Mouse (Mus musculus) stomach, postnatal 0 days (tissue): ENCODE measurements around the gene Tmem132e. TPM values are rescaled to one million over a fixed set of nuclear protein-coding genes. Genes with fewer than 3 reads are reported as not detected.

ENCODE experiments used
- ATAC-seq: fragments of 200-750 bp; cut with Nextera tagmentation; 2 replicates; pipeline ENCODE4 v1.8.0; 2017; ENCODE audit not compliant: low FRiP score, low TSS enrichment
- DNase-seq: peaks from one replicate; pipeline ENCODE4 v3.0.0-alpha.2; 2016; ENCODE audit warnings: low spot score
- H3K27ac ChIP-seq: fragments of 300-500 bp; sonication (generic); replicated peaks from 2 replicates; pipeline ENCODE4 v1.5.1; 2014; ENCODE audit warnings: mild to moderate bottlenecking, control low read depth
- H3K27me3 ChIP-seq: fragments of 300-500 bp; sonication (generic); 2 replicates; pipeline ENCODE4 v1.6.1; 2014; ENCODE audit warnings: low read length; ENCODE audit not compliant: control insufficient read depth, insufficient read depth
- H3K36me3 ChIP-seq: fragments of 300-500 bp; sonication (generic); 2 replicates; pipeline ENCODE4 v1.6.1; 2014; ENCODE audit warnings: low read length, mixed read lengths; ENCODE audit not compliant: control insufficient read depth, insufficient read depth
- H3K4me1 ChIP-seq: fragments of 300-500 bp; sonication (generic); replicated peaks from 2 replicates; pipeline ENCODE4 v1.6.1; 2014; ENCODE audit warnings: antibody characterized with exemption; ENCODE audit not compliant: control insufficient read depth, insufficient read depth
- H3K4me2 ChIP-seq: fragments of 300-500 bp; sonication (generic); replicated peaks from 2 replicates; pipeline ENCODE4 v1.6.1; 2014; ENCODE audit warnings: low read depth, mild to moderate bottlenecking, control low read depth, moderate library complexity
- H3K4me3 ChIP-seq: fragments of 300-500 bp; sonication (generic); 2 replicates; pipeline ENCODE4 v1.5.1; 2014; ENCODE audit warnings: low read depth, low read length, control low read depth
- H3K9ac ChIP-seq: fragments of 300-500 bp; sonication (generic); 2 replicates; pipeline ENCODE4 v1.6.1; 2014; ENCODE audit warnings: mild to moderate bottlenecking, low read length, control low read depth, mixed read lengths
- H3K9me3 ChIP-seq: fragments of 300-500 bp; sonication (generic); 2 replicates; pipeline ENCODE4 v1.6.1; 2016; ENCODE audit warnings: low read length; ENCODE audit not compliant: control insufficient read depth
- CTCF ChIP-seq: IDR thresholded peaks from 2 replicates; pipeline ENCODE4 v1.5.1; 2016; ENCODE audit warnings: antibody characterized with exemption, low read depth, mild to moderate bottlenecking, moderate library complexity
- EP300 ChIP-seq: optimal IDR thresholded peaks from 2 replicates; pipeline ENCODE3; 2016; ENCODE audit warnings: antibody characterized with exemption
- WGBS: fragments of 180-500 bp; shearing (Covaris S2); extraction: QIAGEN DNeasy Blood & Tissue Kit; methylation state at CpG from one replicate; pipeline ENCODE4 v1.1.7; 2014; 5-methylcytosine and 5-hydroxymethylcytosine counted together
- polyA plus RNA-seq: library from polyadenylated mRNA; unstranded; fragments of >200 nt; fragmentation: Nextera tagmentation; extraction: Ambion mirVana; gene quantifications from 2 replicates; pipeline ENCODE4 v1.2.1, GENCODE M21; 2015

The Tmem132e gene
- 0.17 and 0.21 TPM in 2 replicates for polyA plus RNA-seq

GRCm38 (mm10) chr11:82388371-82389313 is at the start of gene Tmem132e:
Gene Tmem132e, plus strand, starts transcription at chr11:82388900.
- 1% methylated on average over 72 of the region's 88 CpGs for WGBS
- Histone ChIP-seq H3K4me2 (peak within 1 kb of the TSS; percentile 67), H3K4me1 (0 out of 2 replicates have a peak, but pooled peaks cover 4% of the 10 kb centered on the region), H3K9ac (peak within 1 kb of the TSS; percentile 23), H3K4me3 (peak within 1 kb of the TSS; percentile 48), H3K9me3 (no peaks in the 10 kb centered on the region), H3K27ac (no peak within 1 kb of the TSS), H3K36me3 (no peaks in the 10 kb centered on the region), H3K27me3 (peaks cover 13% of the 10 kb centered on the region)
- TF ChIP-seq EP300: no peak
- TF ChIP-seq CTCF: peak; percentile 33; the same call in 1 of the 2 replicates
- ATAC-seq: no peak
- DNase-seq: peak; percentile 16

GRCm38 (mm10) chr11:82339921-82340401 is 48.7 kb upstream of the Tmem132e start:
- no peaks in the 10 kb centered on the region for H3K9me3 ChIP-seq
- no peak overlapping the region for H3K4me2 ChIP-seq
- ATAC-seq (no peak; the same call in 1 of the 2 replicates), DNase-seq (no peak)
- H3K4me3 ChIP-seq: no peak overlapping the region
- no peak overlapping the region for H3K9ac ChIP-seq
- no peaks in the 10 kb centered on the region for H3K4me1 ChIP-seq
- TF ChIP-seq EP300 (no peak), CTCF (no peak)
- no peaks in the 10 kb centered on the region for H3K27me3 ChIP-seq
- WGBS: 28% methylated on average over 7 of the region's 7 CpGs
- no peaks in the 10 kb centered on the region for H3K36me3 ChIP-seq
- no peak overlapping the region for H3K27ac ChIP-seq

DNA sequence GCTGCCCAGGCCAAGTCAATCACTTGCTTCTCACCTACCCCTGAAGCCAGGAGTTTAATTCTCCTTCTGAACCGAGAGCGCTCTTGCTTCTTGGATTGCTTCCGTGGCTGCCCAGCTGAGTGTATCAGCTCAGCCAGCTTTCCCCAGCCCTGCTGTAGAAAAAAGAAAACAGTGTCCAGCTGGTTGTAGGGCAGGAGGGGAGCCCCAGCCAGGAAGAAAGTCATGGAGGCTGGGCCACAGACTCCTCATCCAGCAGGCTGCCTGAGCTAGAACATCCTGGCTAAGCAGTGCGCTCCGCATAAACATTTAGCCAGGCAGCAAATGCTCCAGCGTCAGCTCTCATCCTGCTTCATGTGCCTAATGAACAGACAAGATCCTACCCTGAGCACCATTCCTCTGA is 48.3 kb upstream of the Tmem132e start:
- no peak for DNase-seq
- H3K4me1 ChIP-seq: no peaks in the 10 kb centered on the region
- no peak for ATAC-seq
- H3K9ac ChIP-seq: no peak overlapping the region
- 31% methylated on average over 6 of the region's 6 CpGs for WGBS
- no peaks in the 10 kb centered on the region for H3K27me3 ChIP-seq
- H3K36me3 ChIP-seq: no peaks in the 10 kb centered on the region
- no peak for TF ChIP-seq CTCF
- no peak for TF ChIP-seq EP300
- H3K4me2 ChIP-seq: no peak overlapping the region
- H3K27ac ChIP-seq: no peak overlapping the region
- H3K9me3 ChIP-seq: no peaks in the 10 kb centered on the region
- H3K4me3 ChIP-seq: no peak overlapping the region

DNA sequence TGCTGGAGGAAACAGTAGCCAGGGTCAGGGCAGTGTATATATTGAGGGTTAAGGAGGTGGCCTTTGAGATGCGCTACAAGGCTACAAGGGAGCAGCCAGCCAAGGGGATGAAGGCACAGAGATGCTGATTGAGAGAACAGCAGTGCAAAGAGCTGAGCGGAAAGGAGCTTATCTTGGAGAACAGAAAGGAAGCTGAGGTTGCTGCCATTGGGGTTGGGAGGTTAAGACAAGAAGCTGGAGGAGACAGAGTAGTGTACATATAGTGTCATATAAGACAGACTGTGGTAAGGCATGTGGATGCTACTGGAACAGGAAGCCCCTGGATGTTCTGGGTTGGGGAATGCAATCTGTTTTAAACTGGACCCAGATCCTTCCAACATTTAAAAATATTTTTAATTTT is 47.8 kb upstream of the Tmem132e start:
- Histone ChIP-seq H3K27ac (no peak overlapping the region), H3K36me3 (no peaks in the 10 kb centered on the region), H3K4me2 (no peak overlapping the region), H3K4me3 (no peak overlapping the region), H3K9me3 (no peaks in the 10 kb centered on the region), H3K9ac (no peak overlapping the region), H3K27me3 (no peaks in the 10 kb centered on the region), H3K4me1 (no peaks in the 10 kb centered on the region)
- 27% methylated on average over 2 of the region's 2 CpGs for WGBS
- no peak for ATAC-seq
- TF ChIP-seq CTCF: no peak
- DNase-seq: no peak

GRCm38 (mm10) chr11:82351039-82351438 is 37.7 kb upstream of the Tmem132e start:
- ATAC-seq: no peak
- Histone ChIP-seq H3K27me3 (no peaks in the 10 kb centered on the region), H3K36me3 (no peaks in the 10 kb centered on the region), H3K9me3 (no peaks in the 10 kb centered on the region), H3K9ac (no peak overlapping the region), H3K4me3 (no peak overlapping the region), H3K27ac (no peak overlapping the region), H3K4me1 (no peaks in the 10 kb centered on the region), H3K4me2 (no peak overlapping the region)
- DNase-seq: no peak
- TF ChIP-seq EP300 (no peak), CTCF (no peak)
- 82% methylated on average over 10 of the region's 10 CpGs for WGBS

- ATAC-seq (no peak), DNase-seq (no peak)
- Histone ChIP-seq H3K4me3 (no peak overlapping the region), H3K27ac (no peak overlapping the region), H3K4me1 (no peaks in the 10 kb centered on the region), H3K27me3 (no peaks in the 10 kb centered on the region), H3K9ac (no peak overlapping the region), H3K36me3 (no peaks in the 10 kb centered on the region), H3K9me3 (no peaks in the 10 kb centered on the region), H3K4me2 (no peak overlapping the region)
- WGBS: 75% methylated on average over 11 of the region's 11 CpGs
- TF ChIP-seq EP300 (no peak), CTCF (no peak)
These were observed 18.5 kb upstream of the Tmem132e start for GRCm38 (mm10) chr11:82370151-82370550.
